Mouse (Mus musculus) CH12.LX (cell line): ENCODE measurements at regions not wholly inside any gene's neighbourhood (a gene's known extent, or its start where the extent isn't known, plus 50 kb on each side); places are given as distances from the start of the nearest gene placed in this dataset.

Experiments
- DNase-seq: peaks from one replicate; pipeline ENCODE4 v3.0.0-alpha.2; 2013; ENCODE audit errors: extremely low read depth
- H3K27ac ChIP-seq: 2 replicates; pipeline ENCODE4 v1.5.1; 2012; ENCODE audit warnings: low read depth, mild to moderate bottlenecking, control low read depth, moderate library complexity; ENCODE audit not compliant: insufficient read depth
- H3K27me3 ChIP-seq: replicated peaks from 2 replicates; pipeline ENCODE3; 2012; ENCODE audit warnings: inconsistent platforms
- H3K36me3 ChIP-seq, 2 experiments: replicated peaks in 1 of 2; 2 replicates each; pipeline versions ENCODE3 to v1.6.1; 2012; ENCODE audit warnings: inconsistent platforms in 1 of 2, low read length in 1 of 2, mild to moderate bottlenecking in 1 of 2, mixed read lengths in 1 of 2, moderate library complexity in 1 of 2; ENCODE audit not compliant: control insufficient read depth in 1 of 2, insufficient read depth in 1 of 2
- H3K4me1 ChIP-seq, 2 experiments: 2 replicates each; pipeline ENCODE4 v1.6.1; 2012; ENCODE audit warnings: inconsistent platforms in 1 of 2, moderate library complexity in 1 of 2; ENCODE audit not compliant: insufficient read depth in 2 of 2, control insufficient read depth in 1 of 2
- H3K4me2 ChIP-seq: 2 replicates; pipeline ENCODE4 v1.6.1; 2012; ENCODE audit warnings: low read depth, mild to moderate bottlenecking, control low read depth; ENCODE audit not compliant: poor library complexity, insufficient read depth, severe bottlenecking
- H3K4me3 ChIP-seq, 3 experiments: fragments of 150-350 bp in 1 of 3; sonication (generic) in 1 of 3; replicated peaks in 1 of 3; 2 replicates each; pipeline versions ENCODE3 to v1.5.1; 2011 to 2012; ENCODE audit warnings: low read depth in 2 of 3, low read length in 2 of 3, mild to moderate bottlenecking in 2 of 3, moderate library complexity in 2 of 3, control low read depth in 1 of 3, improper control_type of control experiment in 1 of 3, inconsistent platforms in 1 of 3, mixed read lengths in 1 of 3; ENCODE audit not compliant: poor library complexity in 1 of 3
- H3K79me2 ChIP-seq: replicated peaks from 2 replicates; pipeline ENCODE4 v1.6.1; 2012; ENCODE audit warnings: mild to moderate bottlenecking, moderate library complexity; ENCODE audit not compliant: control insufficient read depth, poor library complexity, insufficient read depth, severe bottlenecking; ENCODE audit errors: extremely low read depth
- H3K9ac ChIP-seq: 2 replicates; pipeline ENCODE4 v1.6.1; 2012; ENCODE audit warnings: low read depth, mild to moderate bottlenecking, control low read depth, moderate library complexity; ENCODE audit not compliant: insufficient read depth
- H3K9me3 ChIP-seq: replicated peaks from 2 replicates; pipeline ENCODE3; 2012; ENCODE audit warnings: low read length, inconsistent platforms, mixed read lengths
- CHD1 ChIP-seq: IDR thresholded peaks from 2 replicates; pipeline ENCODE4 v1.6.1; 2012; ENCODE audit warnings: low read depth, low read length, improper control_type of control experiment, inconsistent platforms
- CTCF ChIP-seq, 2 experiments: IDR thresholded peaks in 1 of 2; conservative IDR thresholded peaks in 1 of 2; 2 replicates each; pipeline ENCODE4 v1.5.1; 2011 to 2012; ENCODE audit warnings: low read depth in 2 of 2, low read length in 2 of 2, improper control_type of control experiment in 1 of 2, inconsistent platforms in 1 of 2, mild to moderate bottlenecking in 1 of 2, moderate library complexity in 1 of 2
- EP300 ChIP-seq: IDR thresholded peaks from 2 replicates; pipeline ENCODE4 v1.6.1; 2011; ENCODE audit warnings: low read length, improper control_type of control experiment
- ETS1 ChIP-seq: conservative IDR thresholded peaks from 2 replicates; pipeline ENCODE4 v1.6.1; 2012; ENCODE audit warnings: low read depth, mild to moderate bottlenecking, inconsistent platforms, low read length, improper control_type of control experiment, moderate library complexity
- GABPA ChIP-seq: IDR thresholded peaks from 2 replicates; pipeline ENCODE4 v1.6.1; 2012; ENCODE audit warnings: low read depth, low read length, improper control_type of control experiment, inconsistent platforms; ENCODE audit not compliant: insufficient replicate concordance
- IRF4 ChIP-seq: IDR thresholded peaks from 2 replicates; pipeline ENCODE4 v1.6.1; 2014; ENCODE audit warnings: low read depth, mild to moderate bottlenecking, inconsistent platforms, low read length, improper control_type of control experiment
- JUND ChIP-seq: conservative IDR thresholded peaks from 2 replicates; pipeline ENCODE4 v1.6.1; 2011; ENCODE audit warnings: low read depth, low read length, improper control_type of control experiment
- MAFK ChIP-seq: IDR thresholded peaks from 2 replicates; pipeline ENCODE4 v1.6.1; 2011; ENCODE audit warnings: low read length, improper control_type of control experiment; ENCODE audit not compliant: insufficient replicate concordance
- MAZ ChIP-seq: IDR thresholded peaks from 2 replicates; pipeline ENCODE4 v1.6.1; 2012; ENCODE audit warnings: low read depth, mild to moderate bottlenecking, inconsistent platforms, low read length, improper control_type of control experiment, moderate library complexity
- MEF2A ChIP-seq: IDR thresholded peaks from 2 replicates; pipeline ENCODE4 v1.6.1; 2014; ENCODE audit warnings: low read depth, mild to moderate bottlenecking, inconsistent platforms, low read length, improper control_type of control experiment, borderline replicate concordance
- MXI1 ChIP-seq: IDR thresholded peaks from 2 replicates; pipeline ENCODE4 v1.6.1; 2011; ENCODE audit warnings: mild to moderate bottlenecking, low read depth, low read length, improper control_type of control experiment
- NELFE ChIP-seq: IDR thresholded peaks from 2 replicates; pipeline ENCODE4 v1.6.1; 2011; ENCODE audit warnings: low read depth, low read length, improper control_type of control experiment
- NRF1 ChIP-seq: IDR thresholded peaks from 2 replicates; pipeline ENCODE4 v1.6.1; 2014; ENCODE audit warnings: low read depth, mild to moderate bottlenecking, inconsistent platforms, low read length, improper control_type of control experiment, moderate library complexity
- RAD21 ChIP-seq: IDR thresholded peaks from 2 replicates; pipeline ENCODE4 v1.6.1; 2011; ENCODE audit warnings: low read depth, mild to moderate bottlenecking, low read length, improper control_type of control experiment, moderate library complexity
- TBP ChIP-seq: conservative IDR thresholded peaks from 2 replicates; pipeline ENCODE4 v1.6.1; 2011; ENCODE audit warnings: low read depth, low read length, improper control_type of control experiment
- UBTF ChIP-seq: IDR thresholded peaks from 2 replicates; pipeline ENCODE4 v1.6.1; 2012; ENCODE audit warnings: low read depth, mild to moderate bottlenecking, inconsistent platforms, low read length, improper control_type of control experiment, moderate library complexity
- USF1 ChIP-seq: IDR thresholded peaks from 2 replicates; pipeline ENCODE4 v1.6.1; 2014; ENCODE audit warnings: low read depth, mild to moderate bottlenecking, inconsistent platforms, low read length, improper control_type of control experiment
- USF2 ChIP-seq: conservative IDR thresholded peaks from 2 replicates; pipeline ENCODE4 v1.6.1; 2011; ENCODE audit warnings: low read depth, low read length, improper control_type of control experiment
- ZC3H11A ChIP-seq: IDR thresholded peaks from 2 replicates; pipeline ENCODE4 v1.6.1; 2012; ENCODE audit warnings: low read depth, mild to moderate bottlenecking, inconsistent platforms, low read length, improper control_type of control experiment
- ZNF384 ChIP-seq: IDR thresholded peaks from 2 replicates; pipeline ENCODE4 v1.6.1; 2012; ENCODE audit warnings: low read depth, low read length, improper control_type of control experiment, inconsistent platforms
- dilution Hi-C: fragments of 300-500 bp; cut with MboI; formaldehyde crosslinking; loops from 2 replicates; pipeline ENCODE4 v1.14.3; 2020; ENCODE audit warnings: low sequenced_read_pairs; ENCODE audit not compliant: extremely low pct_unique_long_range_greater_than_20kb, extremely low pct_ligation_motif_present
- in situ Hi-C: fragments of 300-500 bp; cut with MboI; formaldehyde crosslinking; loops from 3 replicates; pipeline ENCODE4 v1.14.3; 2019; ENCODE audit warnings: low sequenced_read_pairs, low pct_ligation_motif_present, low pct_unique_long_range_greater_than_20kb, mixed read lengths

DNA sequence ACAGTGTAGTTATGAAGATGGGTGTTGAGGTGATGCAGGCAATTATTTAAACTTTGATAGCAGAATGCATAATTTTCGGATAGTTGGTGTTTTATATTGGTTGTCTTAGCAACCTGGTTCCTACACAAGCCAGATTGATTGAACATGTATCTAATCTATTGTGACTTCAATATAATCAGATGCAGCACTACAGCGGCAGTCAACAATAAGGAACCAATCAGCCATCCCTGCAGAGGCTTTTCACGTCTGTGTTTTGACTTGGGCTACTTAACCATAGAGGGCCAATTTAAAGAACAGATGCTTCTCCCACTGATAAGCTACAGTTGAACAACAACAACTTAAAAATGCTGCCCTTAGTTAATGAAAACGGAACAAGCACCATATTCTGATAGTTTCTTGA lies 267.8 kb downstream of the Lmo7 start:
- Histone ChIP-seq H3K79me2 (no peaks in the 10 kb centered on the region), H3K4me2 (no peak overlapping the region), H3K4me1 (peaks cover 0 to 4% of the 10 kb centered on the region in 2 experiments; a peak in 2 of 4 replicates), H3K9ac (no peak overlapping the region), H3K4me3 (no peak overlapping the region), H3K27ac (no peak overlapping the region), H3K9me3 (no peaks in the 10 kb centered on the region), H3K36me3 (no peaks in the 10 kb centered on the region), H3K27me3 (no peaks in the 10 kb centered on the region)
- TF ChIP-seq JUND (no peak), MEF2A (no peak), MXI1 (no peak), NRF1 (no peak), MAFK (no peak), CHD1 (no peak), USF1 (no peak), USF2 (no peak), EP300 (no peak), MAZ (no peak), ZC3H11A (no peak), RAD21 (no peak)
- dilution Hi-C loops = no loop called here
- in situ Hi-C loops = no loop called here
- DNase-seq = no peak

GRCm38 (mm10) chr14:101984401-101984800 lies 254.6 kb downstream of the Lmo7 start:
- Histone ChIP-seq H3K9me3 (no peaks in the 10 kb centered on the region), H3K27me3 (no peaks in the 10 kb centered on the region), H3K9ac (no peak overlapping the region), H3K4me1 (no peaks in the 10 kb centered on the region), H3K4me2 (no peak overlapping the region), H3K27ac (no peak overlapping the region), H3K36me3 (no peaks in the 10 kb centered on the region), H3K4me3 (no peak overlapping the region), H3K79me2 (no peaks in the 10 kb centered on the region)
- DNase-seq = no peak
- in situ Hi-C loops (no loop called here), dilution Hi-C loops (no loop called here)
- no peak for TF ChIP-seq UBTF
- no peak for TF ChIP-seq CTCF (conservative IDR thresholded peaks at IDR 0.05 in 1 of 2, IDR thresholded peaks at IDR 0.05 in 1 of 2; ENCODE audit: low read depth in 2 of 2, low read length in 2 of 2)
- no peak for TF ChIP-seq JUND
- no peak for TF ChIP-seq TBP
- no peak for TF ChIP-seq GABPA
- no peak for TF ChIP-seq MAZ
- no peak for TF ChIP-seq ZNF384
- no peak for TF ChIP-seq MXI1
- TF ChIP-seq USF2 = no peak
- TF ChIP-seq RAD21 = no peak
- TF ChIP-seq NELFE = no peak
- TF ChIP-seq CHD1 = no peak
- no peak for TF ChIP-seq IRF4
- TF ChIP-seq ETS1 = no peak
